Mouse (Mus musculus): ENCODE measurements around the gene Dera.

Dera gene

DNA sequence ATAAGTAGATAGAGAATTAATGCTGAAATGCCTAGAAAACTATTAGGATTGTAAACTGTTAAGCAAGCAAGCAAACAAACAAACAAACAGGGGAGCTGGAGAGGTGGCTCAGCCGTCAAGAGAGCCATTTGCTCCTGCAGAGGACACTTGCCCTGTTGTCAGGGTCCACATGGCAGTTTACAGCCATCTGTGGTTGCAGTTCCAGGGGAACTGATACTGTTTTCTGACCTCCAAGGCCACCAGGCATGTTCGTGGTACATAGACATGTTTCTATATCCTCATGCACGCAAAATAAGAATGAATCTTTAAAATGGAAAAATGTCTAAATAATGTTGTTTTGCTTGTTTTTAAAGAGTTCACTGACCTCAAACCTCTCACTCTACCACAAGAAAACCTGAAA is 52.0 kb downstream of the Dera start:
- DNase-seq (ENCODE audit: low spot score in 2 of 2) = no peak

GRCm38 (mm10) chr6:137806806-137807205 is 52.5 kb downstream of the Dera start:
- DNase-seq (ENCODE audit: low spot score in 2 of 2) = no peak

- no peak for DNase-seq (ENCODE audit: low spot score in 2 of 2)
These were observed 53.0 kb downstream of the Dera start for GRCm38 (mm10) chr6:137807296-137807695.

- no peak for DNase-seq (ENCODE audit: low spot score in 2 of 2)
These were observed 54.4 kb downstream of the Dera start for GRCm38 (mm10) chr6:137808706-137809105.

- DNase-seq (ENCODE audit: low spot score in 2 of 2) = no peak
These were observed 55.8 kb downstream of the Dera start for GRCm38 (mm10) chr6:137810136-137810535.

DNA sequence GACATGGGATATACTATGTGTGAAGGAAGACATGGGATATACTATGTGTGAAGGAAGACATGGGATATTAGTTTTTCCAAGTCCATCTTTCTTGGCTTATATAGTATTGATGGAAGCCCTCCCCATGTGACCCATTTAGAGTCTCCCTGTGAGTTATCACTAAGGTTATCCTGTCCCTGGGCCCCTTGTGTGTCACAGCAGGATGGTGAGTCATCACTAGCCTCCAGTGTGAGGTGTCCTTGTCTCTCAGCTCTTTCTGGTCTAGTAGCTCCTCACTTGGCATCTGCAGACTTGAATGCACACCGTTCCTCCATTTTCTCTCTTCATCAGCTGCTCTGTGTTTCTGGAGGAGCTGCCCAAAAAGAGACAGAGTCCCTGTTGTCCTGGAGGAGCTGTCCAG is 59.7 kb downstream of the Dera start:
- no peak for DNase-seq (ENCODE audit: low spot score in 2 of 2)

DNA sequence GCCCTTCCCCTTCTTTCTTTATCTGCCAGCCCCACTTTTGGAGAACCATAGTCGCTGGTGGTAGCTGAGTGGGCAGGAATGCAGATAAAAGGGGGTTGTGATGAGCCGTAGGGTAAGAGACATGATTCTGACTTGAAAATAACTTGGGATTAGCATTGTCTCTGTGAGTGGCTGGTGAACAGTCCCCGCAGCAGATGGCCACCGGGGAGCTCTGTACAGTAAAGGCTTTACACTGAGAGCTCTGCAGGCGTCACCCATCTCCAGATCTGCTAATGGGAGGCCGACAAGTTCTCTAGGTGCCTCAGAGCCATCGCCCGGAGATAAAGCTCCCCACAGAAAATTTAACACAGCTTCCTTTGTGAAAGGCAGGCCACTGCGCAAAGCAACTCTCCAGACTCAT is 62.2 kb downstream of the Dera start:
- no peak for DNase-seq (ENCODE audit: low spot score in 2 of 2)

DNA sequence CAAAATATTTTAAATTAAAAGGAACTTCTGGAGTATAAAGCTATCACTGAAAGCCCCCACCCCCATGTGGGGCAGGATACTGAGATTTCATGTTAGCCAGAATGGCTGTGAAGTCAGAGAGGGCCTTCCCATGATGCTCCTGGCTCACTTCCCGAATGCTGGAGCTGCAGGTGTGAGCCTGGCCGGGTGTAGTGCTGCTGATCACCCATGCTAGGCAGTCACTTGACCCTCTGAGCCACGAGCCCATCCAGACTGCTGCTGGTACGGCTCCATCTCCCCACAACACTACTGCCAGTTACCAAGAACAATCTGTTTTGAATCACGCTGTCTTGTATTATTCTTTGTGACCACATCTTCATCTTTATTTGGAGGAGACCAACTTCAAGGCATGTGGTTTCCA is 68.2 kb downstream of the Dera start:
- DNase-seq (ENCODE audit: low spot score in 2 of 2) = no peak

- no peak for DNase-seq (ENCODE audit: low spot score in 2 of 2)
These were observed 70.0 kb downstream of the Dera start for GRCm38 (mm10) chr6:137824046-137825021.

DNA sequence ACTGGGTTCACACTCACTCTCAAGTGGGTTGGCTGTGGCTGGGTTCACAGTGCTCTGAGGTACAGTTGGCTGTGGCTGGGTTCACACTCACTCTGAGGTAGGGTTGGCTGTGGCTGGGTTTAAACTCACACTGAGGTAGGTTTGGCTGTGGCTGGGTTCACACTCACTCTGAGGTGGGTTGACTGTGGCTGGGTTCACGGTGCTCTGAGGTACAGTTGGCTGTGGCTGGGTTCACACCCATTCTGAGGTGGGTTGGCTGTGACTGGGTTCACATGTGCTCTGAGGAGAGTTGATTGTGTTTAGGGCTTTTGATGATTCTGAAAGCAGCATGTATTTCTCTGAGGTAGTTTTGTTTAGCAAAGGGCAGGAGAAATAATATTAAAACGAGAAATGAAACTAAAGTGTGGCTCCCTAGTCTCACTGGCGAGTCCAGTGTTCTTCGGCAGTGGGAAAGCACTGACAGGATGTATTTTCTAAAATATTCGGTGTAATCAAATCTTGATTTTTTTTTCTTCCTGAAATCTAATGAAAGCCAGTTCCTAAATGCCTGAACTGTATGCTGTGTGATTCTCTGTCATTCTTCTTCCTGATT is 70.8 kb downstream of the Dera start:
- DNase-seq (ENCODE audit: low spot score in 2 of 2) = no peak

DNA sequence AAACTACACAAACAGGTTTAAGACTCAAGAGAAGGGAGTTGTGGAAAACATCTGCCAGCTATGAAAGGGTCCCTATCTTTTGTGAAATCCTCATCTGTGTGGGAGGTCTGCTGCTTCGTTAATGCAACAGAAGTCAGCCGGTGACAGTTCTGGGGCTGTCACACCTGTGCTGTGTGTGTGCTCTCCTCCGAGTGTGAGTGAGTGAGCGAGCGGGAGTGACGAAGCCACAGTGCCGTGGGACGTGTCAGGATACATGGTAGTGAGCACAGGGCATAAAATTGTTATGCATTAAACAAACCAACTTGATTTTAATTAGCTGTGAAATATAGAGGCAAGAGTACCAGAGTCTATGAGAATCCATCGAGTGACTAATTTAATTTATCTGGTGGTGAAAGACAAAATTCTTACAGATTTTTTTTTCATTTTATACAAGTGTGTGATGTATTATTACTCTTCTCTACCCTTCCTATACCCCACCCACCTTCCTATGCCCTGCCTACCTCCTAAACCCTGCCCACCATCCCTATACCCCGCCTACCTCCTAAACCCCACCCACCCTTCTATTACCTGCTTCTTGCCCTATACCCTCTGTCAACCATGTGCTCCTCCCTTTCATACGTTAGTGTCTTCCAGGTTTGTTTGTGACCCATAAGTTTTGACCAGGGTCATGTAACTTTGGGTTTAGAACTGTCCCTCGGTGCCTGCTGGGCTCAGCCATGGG is 74.9 kb downstream of the Dera start:
- peak in 1 of 2 experiments; percentile 48 for DNase-seq (ENCODE audit: low spot score in 2 of 2)

DNA sequence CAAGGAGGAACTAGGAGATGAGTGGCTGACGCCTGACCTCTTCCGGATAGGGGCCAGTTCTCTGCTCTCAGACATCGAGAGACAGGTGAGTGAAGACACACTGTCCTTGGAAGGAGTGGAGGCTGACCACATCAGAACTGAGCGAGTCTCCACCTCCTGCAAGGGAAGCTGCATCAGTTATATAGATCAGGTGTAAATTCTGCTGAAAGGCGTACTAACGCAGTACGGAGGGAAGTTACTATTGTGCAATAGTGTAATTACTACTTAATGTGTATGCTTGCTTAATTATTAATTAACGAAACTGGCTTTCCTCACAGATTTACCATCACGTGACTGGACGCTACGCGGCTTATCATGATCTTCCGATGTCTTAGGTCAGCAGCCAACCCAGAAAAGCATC is 82.5 kb downstream of the Dera start:
- DNase-seq (ENCODE audit: low spot score in 2 of 2) = no peak

GRCm38 (mm10) chr6:137843337-137843736 is 89.0 kb downstream of the Dera start:
- peak in 1 of 2 experiments; percentile 44 for DNase-seq (ENCODE audit: low spot score in 2 of 2)

DNA sequence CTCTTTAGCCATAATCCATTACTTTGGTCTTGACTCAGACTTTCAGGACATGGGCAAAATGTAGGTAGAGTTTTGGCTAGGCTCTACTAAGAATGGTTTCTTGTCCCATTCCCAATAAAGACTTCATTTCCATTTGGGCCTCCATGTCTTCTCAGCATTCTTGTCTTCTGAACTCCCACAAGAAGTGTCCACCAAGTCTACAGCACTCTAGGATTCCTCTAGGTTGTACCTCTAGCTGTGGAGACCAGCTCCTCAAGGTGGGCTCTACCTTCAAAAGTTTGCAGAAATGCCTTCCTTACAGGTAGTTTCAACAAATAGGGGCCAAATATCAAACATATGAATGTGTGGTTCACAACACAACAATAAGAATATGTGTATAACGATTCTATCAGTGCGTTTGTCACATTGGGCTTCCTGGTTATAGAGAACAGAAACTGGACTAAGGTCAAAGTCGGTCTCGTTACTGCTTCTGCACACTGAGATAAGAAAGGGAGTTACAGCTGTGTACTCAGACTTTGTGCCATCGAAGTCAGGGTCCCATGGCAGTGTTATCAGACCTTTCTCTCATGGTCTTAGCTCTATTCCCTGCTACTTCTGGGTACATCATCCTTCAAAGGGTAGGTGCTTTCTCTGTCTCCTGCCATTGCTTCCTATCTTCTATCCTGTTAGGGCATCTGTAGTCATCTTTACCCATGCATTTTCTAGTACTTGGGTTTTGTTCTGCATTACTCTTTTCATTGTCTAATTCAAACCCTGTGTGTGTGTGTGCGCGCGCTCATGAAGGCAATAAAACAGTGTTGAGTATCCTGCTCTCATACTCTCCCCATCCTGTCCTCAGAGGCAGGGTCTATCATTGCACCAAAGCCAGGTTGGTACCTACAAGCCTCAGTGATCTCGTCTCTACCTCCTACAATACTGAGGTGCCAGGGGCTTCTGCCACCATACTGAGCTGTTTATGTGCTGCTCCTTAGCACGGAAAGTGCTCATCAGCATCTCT is 103.2 kb downstream of the Dera start:
- no peak for DNase-seq (ENCODE audit: low spot score in 2 of 2)

- no peak for DNase-seq (ENCODE audit: low spot score in 2 of 2)
These were observed 115.7 kb downstream of the Dera start for GRCm38 (mm10) chr6:137869903-137870580.

- no peak for DNase-seq (ENCODE audit: low spot score in 2 of 2)
These were observed 116.3 kb downstream of the Dera start for GRCm38 (mm10) chr6:137870667-137871066.

DNA sequence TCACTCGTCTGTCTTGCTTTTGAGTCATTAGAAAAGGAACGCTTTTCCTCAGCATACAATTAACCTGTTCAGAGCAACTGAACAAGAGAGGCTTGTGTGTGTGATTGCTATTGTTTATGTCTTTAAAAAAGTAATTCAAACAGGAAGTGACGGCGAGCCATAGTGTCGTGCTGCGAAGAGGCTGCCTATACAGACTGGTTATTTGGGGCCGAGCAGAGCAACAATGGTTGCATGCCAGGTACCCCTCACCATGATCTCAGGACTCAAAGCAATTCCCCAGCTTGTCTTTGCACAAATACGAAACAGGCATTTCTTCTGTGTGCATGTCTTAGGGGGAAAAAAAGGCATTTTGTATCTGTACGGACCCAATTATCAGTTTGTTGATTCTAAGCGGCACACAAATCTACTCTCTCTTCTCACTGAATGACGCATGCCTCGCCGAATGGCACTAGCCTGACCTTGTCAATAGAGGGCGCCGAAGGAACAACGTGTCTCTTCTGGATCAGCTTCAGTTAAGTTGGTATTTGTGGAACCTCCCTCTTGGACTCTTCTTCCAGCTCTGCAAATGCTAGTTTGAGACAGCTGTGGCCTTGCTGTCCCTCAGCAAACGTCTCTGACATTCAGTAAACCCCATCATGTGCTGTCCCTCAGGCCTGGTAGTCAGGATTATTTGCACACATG is 117.8 kb downstream of the Dera start:
- DNase-seq (ENCODE audit: low spot score in 2 of 2) = no peak

DNA sequence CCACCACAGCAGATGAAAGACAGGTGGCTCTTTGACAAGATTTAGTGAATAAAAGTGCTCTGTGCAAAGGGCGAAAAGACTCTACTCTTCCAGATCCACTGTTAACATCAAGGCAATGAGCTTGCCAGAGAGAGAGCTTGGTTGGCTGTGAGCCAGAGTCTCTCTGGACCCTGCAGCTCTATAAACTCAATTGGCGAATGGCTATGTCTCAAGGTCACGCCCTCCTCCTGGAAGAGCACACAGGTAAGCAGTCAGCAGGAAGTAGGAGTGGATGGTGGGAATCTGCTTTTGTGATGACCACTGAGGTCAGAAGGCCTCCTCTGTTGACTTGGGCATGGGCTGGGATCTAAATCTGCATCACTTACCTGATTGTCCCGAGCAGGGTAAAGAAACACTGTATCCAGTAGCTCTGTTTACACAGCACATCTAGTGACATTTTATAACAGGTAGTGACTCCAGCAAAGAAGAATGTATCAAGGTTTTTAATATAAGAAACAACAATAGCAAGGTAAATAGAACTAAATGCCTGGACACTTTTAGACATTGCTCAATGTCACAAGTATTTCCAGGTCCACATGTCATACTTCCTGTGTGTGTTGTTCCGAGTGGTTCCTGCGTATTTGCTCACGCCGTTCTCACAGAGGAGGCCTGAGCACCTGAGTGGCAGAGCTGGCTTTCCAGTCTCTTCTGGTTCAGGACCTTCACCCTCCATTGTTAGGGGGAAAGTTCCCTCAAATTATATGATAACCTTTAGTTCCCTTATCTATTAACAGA is 120.3 kb downstream of the Dera start:
- DNase-seq (ENCODE audit: low spot score in 2 of 2) = no peak

DNA sequence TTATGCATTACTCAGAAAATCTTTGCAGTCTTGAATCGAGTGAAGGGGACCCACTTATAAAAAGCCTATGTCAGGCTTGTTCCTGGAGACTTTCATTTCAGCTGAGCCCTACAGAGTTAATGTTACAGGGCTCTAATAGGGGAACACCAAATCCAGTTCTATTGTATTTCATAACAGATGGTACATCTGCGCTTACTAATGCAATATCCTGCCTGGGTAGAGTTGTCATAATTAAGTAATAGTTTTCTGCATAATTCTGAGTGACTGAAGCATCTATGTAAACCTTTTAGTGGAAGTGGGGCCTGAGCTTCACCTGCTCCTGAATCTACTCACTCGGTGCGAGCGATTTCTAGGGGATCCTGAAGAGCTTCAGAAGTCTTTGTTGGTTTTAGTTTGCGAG is 131.3 kb downstream of the Dera start:
- DNase-seq (ENCODE audit: low spot score in 2 of 2) = no peak

All from spleen, postnatal 4 days (tissue).